Mouse (Mus musculus): ENCODE measurements around the gene Rai14.

DNA sequence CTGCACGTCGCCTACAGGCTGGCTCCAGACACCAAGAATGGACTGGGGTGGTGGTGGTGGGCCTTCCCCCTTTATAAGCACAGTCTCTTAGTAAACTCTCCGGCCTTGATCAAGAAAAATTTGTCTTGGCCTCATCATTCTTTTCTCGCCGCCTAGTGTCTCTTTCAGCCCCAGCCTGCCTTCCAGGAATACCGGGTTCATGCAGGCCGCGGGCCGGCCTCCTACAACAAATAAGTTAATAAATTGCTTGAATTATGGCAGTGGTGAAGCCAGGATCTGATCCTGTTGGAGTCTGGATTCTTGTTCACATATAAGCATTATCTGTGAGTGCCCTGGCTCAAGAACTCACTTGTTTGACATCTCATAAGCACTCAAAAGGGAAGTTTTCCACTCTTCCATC lies 117.6 kb downstream of the Rai14 start:
- no peak for TF ChIP-seq CTCF (IDR thresholded peaks at IDR 0.05; ENCODE audit: low read depth)
- TF ChIP-seq EP300 (IDR thresholded peaks at IDR 0.05; ENCODE audit: low read depth): no peak
